Comparison of ENCODE assay signal across 14 mouse cellular contexts in the genomic region with DNA sequence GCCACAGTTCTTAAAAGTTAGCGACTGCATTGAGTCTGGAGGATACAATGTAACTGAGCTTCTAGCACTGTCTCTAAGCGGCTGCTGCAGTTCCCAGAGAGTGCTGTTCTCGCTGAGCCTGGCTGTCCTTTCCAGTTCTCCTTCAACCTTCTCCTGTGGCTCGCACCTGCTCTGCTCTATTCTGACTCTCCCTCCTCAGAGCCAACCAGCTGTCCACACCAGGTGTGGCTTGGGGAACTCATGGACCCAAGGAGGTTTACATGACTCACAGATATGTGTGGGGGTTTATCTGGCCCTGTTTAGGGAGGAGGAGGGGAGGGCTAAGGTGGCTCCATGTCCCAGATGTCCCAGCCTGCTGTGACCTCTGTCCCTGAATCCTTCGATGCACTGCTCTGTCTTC.
DNase-seq lines count a peak whose midpoint lies in the region; ATAC-seq and TF ChIP-seq lines count a peak whose summit lies in the region.
"Had no signal": no experiment of that assay in that cellular context is flagged by ENCODE, and none has a peak within 500 bp of the region (broad histone marks: within the 10 kb centered on the region; RNA-seq: fewer than 3 reads in every experiment).

No protein-coding gene starts in this region.

- ATAC-seq in heart, embryonic 11.5 days (replicated peaks; ENCODE audit: insufficient number of reproducible peaks, low FRiP score, low TSS enrichment): 0 out of 2 replicates have a peak, but pooled peaks have one; percentile 18
- ATAC-seq in lung, embryonic 15.5 days (ENCODE audit: borderline replicate concordance, extremely low read depth, low FRiP score, low TSS enrichment): no peak
- peak; percentile 67 for ATAC-seq in intestine, embryonic 15.5 days
- ATAC-seq in stomach, embryonic 15.5 days (ENCODE audit: insufficient read depth, low FRiP score, low read depth): peak; percentile 63; the same call in 1 of the 2 replicates
- ATAC-seq: forebrain, embryonic 14.5 days had no signal

- no peak for DNase-seq in heart, adult 9 months (ENCODE audit: low spot score in 2 of 2)
- no peak for DNase-seq in lung, adult 2 months
- DNase-seq in spleen, adult 18-20 months: no peak
- no peak for DNase-seq in urinary bladder, postnatal 36 days (ENCODE audit: low spot score in 2 of 2)
- DNase-seq: cerebellum, postnatal 14 days; liver, embryonic 13.5 days; retina, postnatal 1 day had no signal

- no peak for TF ChIP-seq POLR2A in lung, adult 2 months (IDR thresholded peaks at IDR 0.05; ENCODE audit: borderline replicate concordance, extremely low read depth, low read depth, low read length)

- WGBS in heart, embryonic 11.5 days (ENCODE audit: insufficient replicate concordance): 63% methylated on average over 5 of the region's 5 CpGs
- WGBS in lung, embryonic 15.5 days: 56% methylated on average over 5 of the region's 5 CpGs
- WGBS in lung, adult 2 months: 78% methylated on average over 5 of the region's 5 CpGs
- WGBS in intestine, embryonic 15.5 days: 61% methylated on average over 5 of the region's 5 CpGs
- WGBS in stomach, embryonic 15.5 days: 64% methylated on average over 5 of the region's 5 CpGs

- H3K4me1 ChIP-seq in heart, embryonic 11.5 days (ENCODE audit: control insufficient read depth, insufficient read depth, low read length): peaks cover 29% of the 10 kb centered on the region
- H3K4me1 ChIP-seq in lung, embryonic 15.5 days: peaks cover 3% of the 10 kb centered on the region; the same call in 1 of the 2 replicates
- H3K4me1 ChIP-seq in lung, adult 2 months (ENCODE audit: control insufficient read depth, insufficient read depth, low read length): peaks cover 10% of the 10 kb centered on the region; the same call in 1 of the 2 replicates
- H3K4me1 ChIP-seq in intestine, embryonic 15.5 days (replicated peaks): peaks cover 7% of the 10 kb centered on the region; the same call in 1 of the 2 replicates
- peaks cover 4% of the 10 kb centered on the region; the same call in 1 of the 2 replicates for H3K4me1 ChIP-seq in stomach, embryonic 15.5 days
- H3K4me1 ChIP-seq: liver, embryonic 13.5 days; neural tube, embryonic 12.5 days had no signal

- H3K9me3 ChIP-seq in heart, embryonic 11.5 days (replicated peaks; ENCODE audit: control insufficient read depth, low read length): no peaks in the 10 kb centered on the region
- H3K9me3 ChIP-seq in lung, embryonic 15.5 days: no peaks in the 10 kb centered on the region
- no peaks in the 10 kb centered on the region for H3K9me3 ChIP-seq in intestine, embryonic 15.5 days
- no peaks in the 10 kb centered on the region for H3K9me3 ChIP-seq in stomach, embryonic 15.5 days
- H3K9me3 ChIP-seq: embryonic facial prominence, embryonic 13.5 days; liver, embryonic 13.5 days had no signal

- no peak overlapping the region for H3K9ac ChIP-seq in heart, embryonic 11.5 days (ENCODE audit: low read depth, low read length)
- no peak overlapping the region for H3K9ac ChIP-seq in lung, embryonic 15.5 days
- H3K9ac ChIP-seq in intestine, embryonic 15.5 days: no peak overlapping the region
- no peak overlapping the region for H3K9ac ChIP-seq in stomach, embryonic 15.5 days
- H3K9ac ChIP-seq: embryonic facial prominence, embryonic 13.5 days; liver, embryonic 13.5 days; neural tube, embryonic 12.5 days had no signal

- H3K27ac ChIP-seq in heart, embryonic 11.5 days (ENCODE audit: low read depth, low read length): 0 out of 2 replicates have a peak overlapping the region, but pooled peaks have one; percentile 59
- H3K27ac ChIP-seq in lung, embryonic 15.5 days: peak overlapping the region; percentile 57
- peak overlapping the region; percentile 72 for H3K27ac ChIP-seq in intestine, embryonic 15.5 days
- H3K27ac ChIP-seq in stomach, embryonic 15.5 days: peak overlapping the region; percentile 59; the same call in 1 of the 2 replicates
- H3K27ac ChIP-seq: embryonic facial prominence, embryonic 13.5 days; liver, embryonic 13.5 days; neural tube, embryonic 12.5 days had no signal

- no peak overlapping the region for H3K4me3 ChIP-seq in heart, embryonic 11.5 days (ENCODE audit: low read depth, low read length)
- no peak overlapping the region for H3K4me3 ChIP-seq in lung, embryonic 15.5 days
- no peak overlapping the region for H3K4me3 ChIP-seq in lung, adult 2 months (replicated peaks; ENCODE audit: extremely low read depth, low read depth, low read length)
- no peak overlapping the region for H3K4me3 ChIP-seq in intestine, embryonic 15.5 days (replicated peaks)
- H3K4me3 ChIP-seq in stomach, embryonic 15.5 days (replicated peaks): no peak overlapping the region
- H3K4me3 ChIP-seq: embryonic facial prominence, embryonic 13.5 days; liver, embryonic 13.5 days; neural tube, embryonic 12.5 days had no signal

- TF ChIP-seq CTCF in lung, adult 2 months (IDR thresholded peaks at IDR 0.05; ENCODE audit: insufficient read depth, low read length): no peak

- no peak overlapping the region for H3K4me2 ChIP-seq in heart, embryonic 11.5 days
- H3K4me2 ChIP-seq in lung, embryonic 15.5 days: no peak overlapping the region
- no peak overlapping the region for H3K4me2 ChIP-seq in intestine, embryonic 15.5 days (replicated peaks)
- no peak overlapping the region for H3K4me2 ChIP-seq in stomach, embryonic 15.5 days
- H3K4me2 ChIP-seq: embryonic facial prominence, embryonic 13.5 days; liver, embryonic 13.5 days; neural tube, embryonic 12.5 days had no signal

- H3K36me3 ChIP-seq in heart, embryonic 11.5 days (ENCODE audit: control insufficient read depth, insufficient read depth, low read length): no peaks in the 10 kb centered on the region
- H3K36me3 ChIP-seq in lung, embryonic 15.5 days: no peaks in the 10 kb centered on the region
- no peaks in the 10 kb centered on the region for H3K36me3 ChIP-seq in intestine, embryonic 15.5 days
- no peaks in the 10 kb centered on the region for H3K36me3 ChIP-seq in stomach, embryonic 15.5 days
- H3K36me3 ChIP-seq: embryonic facial prominence, embryonic 13.5 days; liver, embryonic 13.5 days; neural tube, embryonic 12.5 days had no signal

- no peaks in the 10 kb centered on the region for H3K27me3 ChIP-seq in heart, embryonic 11.5 days (ENCODE audit: control insufficient read depth, insufficient read depth, low read length)
- H3K27me3 ChIP-seq in lung, embryonic 15.5 days: no peaks in the 10 kb centered on the region
- H3K27me3 ChIP-seq in intestine, embryonic 15.5 days (replicated peaks): no peaks in the 10 kb centered on the region
- no peaks in the 10 kb centered on the region for H3K27me3 ChIP-seq in stomach, embryonic 15.5 days (replicated peaks)
- H3K27me3 ChIP-seq: embryonic facial prominence, embryonic 13.5 days; liver, embryonic 13.5 days; neural tube, embryonic 12.5 days had no signal
